Mouse (Mus musculus): ENCODE data around the gene Hyal2. TPM values are rescaled to one million over a fixed set of nuclear protein-coding genes. Genes with fewer than 3 reads are reported as not detected.

Gene Hyal2
- polyA plus RNA-seq (2015; fragmentation: Nextera tagmentation; extraction: Ambion mirVana), result 40.8 and 41.1 TPM in 2 replicates

DNA sequence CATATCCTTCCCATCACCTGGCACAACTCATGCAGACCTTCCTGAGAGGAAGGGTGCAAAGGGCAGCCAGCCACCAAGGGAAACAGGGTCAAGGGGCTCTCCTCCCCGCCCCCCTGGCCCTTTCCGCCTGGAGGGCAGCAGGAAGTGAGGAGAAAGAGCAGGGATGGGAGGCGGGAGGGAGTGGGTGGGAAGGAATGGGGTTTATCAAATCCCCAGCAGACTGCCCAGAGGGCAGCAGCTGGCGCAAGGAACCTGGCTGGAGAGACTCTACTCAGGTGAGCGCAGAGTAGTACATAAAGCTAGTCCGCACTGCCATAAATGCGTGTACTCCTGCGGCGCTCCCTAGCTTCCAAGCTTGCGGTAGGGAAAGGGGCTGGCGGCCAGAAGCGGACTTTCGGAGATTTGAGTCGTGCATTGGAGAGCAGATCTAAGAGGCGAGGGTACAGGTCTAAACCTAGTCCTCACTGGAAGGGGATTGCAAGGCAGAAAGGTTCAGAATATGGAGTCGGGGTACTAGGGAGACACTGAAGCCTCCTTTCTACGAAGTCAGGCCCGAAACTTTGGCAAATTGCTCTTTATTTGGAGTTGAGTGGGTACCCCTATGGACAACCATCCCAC, at the start of gene Hyal2:
Gene Hyal2 (plus strand): TSS at position 244 of the 618 bp plus-strand sequence.

DNA sequence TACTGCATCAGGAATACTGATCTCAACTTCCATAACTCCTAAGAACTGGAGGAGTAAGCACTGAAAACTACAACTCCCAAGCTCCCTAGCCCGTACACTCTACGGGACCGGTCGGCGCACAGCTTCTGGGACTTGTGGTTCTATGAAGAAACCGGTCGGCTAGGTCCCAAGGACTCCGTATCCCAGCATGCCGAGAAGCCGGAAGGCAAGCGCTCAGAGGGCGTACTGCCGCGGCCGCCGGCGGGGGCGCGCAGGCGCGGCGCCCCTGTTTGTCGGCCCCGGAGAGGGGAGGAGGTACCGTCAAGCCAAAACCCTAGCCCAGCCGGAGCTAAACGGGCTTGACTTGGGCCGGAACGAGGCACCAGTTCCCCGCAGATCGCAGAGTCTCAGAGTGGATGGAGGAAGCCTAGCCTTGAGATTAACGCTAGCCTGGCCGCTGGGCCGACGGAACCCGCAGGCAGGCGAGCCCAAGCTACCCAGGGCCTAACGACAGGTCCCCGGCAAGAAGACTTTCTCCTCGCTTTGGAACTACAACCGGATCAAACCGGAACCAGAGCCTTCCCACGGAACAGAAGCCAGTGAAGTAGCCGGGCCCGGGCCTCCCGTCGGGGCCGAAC, 33.8 kb upstream of the Hyal2 start, which contains the start of gene Tmem115:
Gene Tmem115 (plus strand): TSS at position 155 of the 617 bp plus-strand sequence.

DNA sequence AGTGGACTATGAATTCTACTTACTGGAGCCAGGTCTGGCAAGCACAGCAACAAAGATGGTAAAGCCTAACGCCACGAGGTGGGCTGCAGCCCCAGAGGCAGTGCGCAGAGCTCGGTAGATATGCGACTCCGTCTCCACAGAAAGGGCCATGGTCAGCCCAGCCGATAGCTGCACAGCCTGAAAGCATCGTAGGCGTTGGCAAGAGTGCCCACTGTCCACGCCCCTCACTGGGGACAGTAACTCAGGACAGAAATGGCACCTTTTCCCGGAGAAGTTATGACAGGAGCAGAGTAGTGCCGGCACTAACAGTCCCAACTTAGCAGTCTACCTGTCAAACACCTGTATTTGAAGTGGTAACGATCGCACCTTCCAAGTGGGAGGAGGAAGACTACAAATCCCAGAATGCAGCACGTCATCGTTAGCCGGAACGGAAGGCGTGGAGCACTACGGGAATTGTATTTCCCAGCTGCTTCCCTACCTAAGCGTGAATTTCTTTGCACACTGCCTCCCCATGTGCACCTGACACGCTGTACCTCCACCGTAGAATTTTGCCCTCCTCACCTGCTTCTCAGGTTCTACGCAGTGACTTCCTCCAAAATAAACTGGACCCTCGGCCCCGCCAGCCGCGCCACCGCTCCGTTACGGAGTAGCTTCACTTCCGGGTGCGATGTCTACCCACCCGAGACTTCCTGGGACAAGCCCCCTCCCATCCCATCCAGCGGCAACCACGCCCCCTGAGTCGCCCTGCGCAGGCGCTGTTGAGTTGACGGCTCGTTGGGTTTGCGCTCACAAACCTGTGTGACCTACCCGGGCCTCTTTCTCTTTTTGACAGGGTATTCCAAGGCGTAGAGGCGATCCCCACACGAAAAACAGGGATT, 26.0 kb upstream of the Hyal2 start, which contains the start of the genes Cyb561d2 and Nprl2:
Gene Cyb561d2 (minus strand): TSS at position 720 of the 878 bp plus-strand sequence.
Gene Nprl2 (plus strand): TSS at position 753 of the 878 bp plus-strand sequence.

DNA sequence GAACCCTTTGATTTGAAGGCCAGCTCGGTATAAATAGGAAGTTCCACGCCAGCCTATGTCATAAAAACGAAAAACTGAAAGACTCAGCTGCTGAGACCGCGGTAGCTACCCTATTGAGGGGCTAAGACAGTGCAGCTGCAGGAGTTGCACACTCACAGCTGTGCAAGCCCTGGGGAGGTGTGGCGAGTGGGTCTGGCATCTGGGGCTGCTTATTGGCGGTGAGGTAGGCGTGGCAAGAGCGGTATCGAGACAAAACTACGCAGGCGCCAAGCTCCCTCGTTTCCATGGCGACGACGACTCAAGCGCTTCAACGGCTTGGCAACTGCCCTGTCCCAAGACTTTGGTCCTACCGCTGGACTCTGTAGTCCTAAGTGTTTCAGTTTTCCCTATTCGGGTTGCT, 20.7 kb upstream of the Hyal2 start, which contains the start of gene Zmynd10:
Gene Zmynd10 (plus strand): TSS at position 273 of the 400 bp plus-strand sequence.

DNA sequence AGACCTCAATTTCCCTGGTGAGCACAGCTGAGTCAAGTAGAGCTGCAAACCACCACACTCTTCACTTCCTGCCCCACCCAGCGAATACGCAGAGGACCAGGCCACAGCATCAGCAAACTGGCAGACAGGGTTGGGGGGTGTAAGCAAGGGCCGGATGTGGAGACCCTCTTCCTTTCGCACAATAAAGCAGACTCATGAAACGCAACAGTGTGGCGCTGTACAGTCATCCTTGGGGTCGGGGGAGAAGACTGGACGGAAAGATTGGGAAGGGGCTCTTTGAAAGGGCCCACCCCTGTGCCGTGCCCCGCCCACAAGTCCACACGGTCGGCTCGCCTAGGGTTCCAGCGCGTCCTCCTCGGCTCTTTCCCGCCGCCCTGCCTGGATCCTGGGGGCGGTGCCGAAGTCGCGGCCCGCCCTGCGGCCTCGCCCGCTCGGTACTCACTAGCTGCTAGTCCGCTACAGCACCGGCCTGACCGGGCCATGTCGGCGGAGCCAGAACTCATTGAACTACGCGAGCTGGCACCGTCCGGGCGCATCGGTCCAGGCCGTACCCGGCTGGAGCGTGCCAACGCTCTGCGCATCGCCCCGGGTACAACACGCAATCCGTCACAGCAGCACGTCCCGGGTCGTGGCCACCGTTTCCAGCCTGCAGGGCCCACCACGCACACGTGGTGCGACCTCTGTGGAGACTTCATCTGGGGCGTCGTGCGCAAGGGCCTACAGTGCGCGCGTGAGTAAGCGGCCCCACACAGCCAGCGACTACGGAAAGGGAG, 16.4 kb upstream of the Hyal2 start, which contains the start of gene Rassf1:
Gene Rassf1 (plus strand): TSS at position 439 of the 773 bp plus-strand sequence.

GRCm38 (mm10) chr9:107563029-107563581, 4.6 kb upstream of the Hyal2 start, which contains the start of gene Tusc2:
TSS of gene Tusc2 (plus strand) at chr9:107563255.

DNA sequence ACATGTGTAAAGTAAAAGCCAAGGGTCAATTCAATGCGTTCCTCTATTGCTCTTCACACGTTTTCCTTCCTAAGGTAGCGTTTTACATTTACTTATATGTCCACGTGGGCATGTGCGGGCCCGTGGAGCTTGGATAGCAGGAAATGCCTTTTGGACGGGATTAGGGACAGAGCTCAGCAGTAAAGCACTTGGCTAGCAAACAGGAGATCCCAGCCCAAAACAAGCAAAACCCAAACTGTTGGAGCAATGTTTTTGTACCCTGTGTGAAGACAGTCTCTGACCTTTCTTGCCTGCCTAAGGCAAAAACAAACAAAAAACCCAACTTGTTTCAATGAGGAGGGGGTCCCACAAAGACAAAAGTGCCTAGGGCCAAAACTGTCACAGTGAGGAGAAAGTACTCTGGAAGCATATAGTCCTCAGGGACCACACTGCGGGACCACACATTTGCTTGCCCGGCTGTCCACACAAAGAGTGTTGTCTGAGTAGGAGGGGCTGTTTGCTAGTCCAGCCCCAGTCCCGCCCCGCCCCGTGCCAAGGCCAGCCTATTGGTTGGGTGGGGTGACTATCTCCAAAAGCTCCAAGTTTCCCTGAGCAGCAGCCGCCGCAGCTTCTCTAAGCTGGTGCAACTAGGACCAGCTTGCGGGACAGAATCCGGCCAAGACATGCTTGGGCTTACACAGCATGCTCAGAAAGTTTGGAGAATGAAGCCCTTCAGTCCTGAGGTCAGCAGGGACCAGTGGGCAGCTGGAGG, 8.8 kb downstream of the Hyal2 start, which contains the start of gene Hyal1:
Gene Hyal1 (plus strand): TSS at position 571 of the 751 bp plus-strand sequence.

DNA sequence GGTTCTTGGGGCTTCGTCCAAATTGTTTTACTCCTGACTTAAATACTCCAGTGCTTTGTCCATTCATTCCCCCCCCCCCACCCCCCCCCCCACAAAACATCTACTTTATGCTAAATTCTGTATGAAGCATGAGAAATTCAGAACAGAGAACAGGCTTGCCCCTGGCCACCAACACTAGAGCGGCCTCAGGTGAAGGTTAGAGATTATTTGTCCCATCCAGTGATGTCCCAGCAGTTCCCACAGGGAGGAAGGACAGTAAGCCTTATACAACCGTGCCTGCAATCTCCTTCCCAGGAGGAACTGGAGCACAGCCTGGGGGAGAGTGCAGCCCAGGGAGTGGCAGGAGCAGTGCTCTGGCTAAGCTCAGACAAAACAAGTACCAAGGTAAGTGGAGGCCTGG, 10.8 kb downstream of the Hyal2 start, which contains the start of gene Naa80:
Gene Naa80 (plus strand): TSS at position 301 of the 400 bp plus-strand sequence.

DNA sequence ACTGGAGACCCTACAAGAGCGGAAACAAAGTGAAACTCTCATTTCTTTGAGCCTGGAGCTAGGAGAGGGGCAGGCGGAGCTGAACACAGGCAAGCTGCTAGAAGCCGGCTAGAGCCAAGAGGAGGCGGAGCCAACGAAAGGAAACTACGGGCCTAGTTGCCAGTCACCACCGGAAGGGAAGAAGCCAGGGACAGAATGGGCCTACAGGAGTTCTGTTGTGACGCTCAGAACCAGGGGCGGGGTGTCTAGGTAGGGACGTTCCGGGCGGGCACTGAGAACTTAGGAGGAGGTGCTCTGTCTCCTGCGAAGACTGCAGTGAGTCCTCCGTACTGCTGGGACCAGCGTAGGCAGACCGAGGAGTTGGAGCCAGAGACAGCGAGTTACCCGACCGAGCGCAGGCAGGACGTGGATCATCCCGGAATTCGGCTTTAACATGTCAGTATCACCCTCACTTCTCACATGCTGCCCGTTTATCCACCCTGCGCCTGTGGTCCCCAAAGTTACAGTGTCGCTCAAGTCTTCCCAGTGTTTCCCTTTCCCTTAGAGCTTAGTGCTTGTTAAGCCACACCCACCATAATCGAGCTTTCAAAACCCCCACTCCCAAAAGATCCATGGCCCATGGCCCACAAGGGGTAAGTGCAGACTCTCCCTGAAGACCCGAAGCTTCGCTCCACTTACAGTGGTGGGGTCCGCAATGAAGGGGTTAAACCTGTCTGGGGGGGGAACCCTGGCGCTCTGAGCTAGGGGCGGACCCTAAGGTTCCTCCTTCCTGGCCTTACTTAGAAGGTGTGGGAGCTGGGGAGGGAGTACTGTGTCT, 13.0 kb downstream of the Hyal2 start, which contains the start of gene Hyal3:
Gene Hyal3 (plus strand): TSS at position 318 of the 817 bp plus-strand sequence.

DNA sequence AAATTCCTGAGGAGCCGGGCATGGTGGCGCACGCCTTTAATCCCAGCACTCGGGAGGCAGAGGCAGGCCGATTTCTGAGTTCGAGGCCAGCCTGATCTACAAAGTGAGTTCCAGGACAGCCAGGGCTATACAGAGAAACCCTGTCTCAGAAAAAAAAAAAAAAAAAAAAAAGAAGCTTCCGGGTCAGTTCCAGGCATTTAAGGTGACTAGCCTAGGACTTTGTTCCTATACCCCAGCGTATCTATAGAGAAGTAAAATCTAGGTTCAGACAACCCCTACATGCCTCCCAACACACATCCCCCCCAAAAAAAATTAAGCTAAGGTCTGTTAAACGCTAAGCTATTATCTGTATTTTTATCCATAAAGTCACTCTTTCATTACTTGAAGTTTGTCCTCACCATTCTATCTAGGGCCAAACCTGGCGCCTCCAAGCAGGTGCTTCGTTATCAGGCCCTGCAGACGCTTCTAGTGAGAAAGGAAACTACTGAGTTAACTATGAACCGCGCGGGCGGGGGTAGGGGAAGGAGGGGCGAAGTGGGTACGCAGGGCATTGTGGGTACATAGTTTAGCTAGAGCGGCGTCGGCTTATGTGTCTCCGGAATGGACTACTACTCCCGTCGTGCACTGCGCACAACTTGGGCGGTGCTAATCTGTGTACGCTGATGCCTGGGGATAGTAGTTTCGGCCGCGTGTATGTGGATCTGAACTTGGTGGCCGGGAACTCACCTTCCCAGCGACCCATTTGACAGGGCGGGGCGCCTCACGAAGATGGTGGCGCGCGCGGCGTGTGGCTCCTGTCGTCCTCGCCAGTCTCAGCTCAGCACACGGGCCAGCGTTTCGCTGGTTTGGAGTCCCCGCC, 19.5 kb downstream of the Hyal2 start, which contains the start of gene Ifrd2:
Gene Ifrd2 (plus strand): TSS at position 669 of the 859 bp plus-strand sequence.

GRCm38 (mm10) chr9:107608741-107609432, 41.1 kb downstream of the Hyal2 start, which contains the start of gene Sema3b:
TSS of gene Sema3b (minus strand) at chr9:107609229.

Other genes starting within 250 kb of the Hyal2 start
- 16.1 and 18.6 TPM in 2 replicates for gene Hemk1, start 229.6 kb upstream of the Hyal2 start, polyA plus RNA-seq (2015; fragmentation: Nextera tagmentation; extraction: Ambion mirVana)
- gene 6430571L13Rik, start 227.3 kb upstream of the Hyal2 start, polyA plus RNA-seq (2015; fragmentation: Nextera tagmentation; extraction: Ambion mirVana), result 8.6 and 8.8 TPM in 2 replicates
- 8.8 and 11.5 TPM in 2 replicates for gene Cacna2d2, start 168.3 kb upstream of the Hyal2 start, polyA plus RNA-seq (2015; fragmentation: Nextera tagmentation; extraction: Ambion mirVana)
- 48.4 and 50.3 TPM in 2 replicates for gene Tmem115, start 34.0 kb upstream of the Hyal2 start, polyA plus RNA-seq (2015; fragmentation: Nextera tagmentation; extraction: Ambion mirVana)
- 64.1 and 65.4 TPM in 2 replicates for gene Cyb561d2, start 25.8 kb upstream of the Hyal2 start, polyA plus RNA-seq (2015; fragmentation: Nextera tagmentation; extraction: Ambion mirVana)
- gene Nprl2, start 25.7 kb upstream of the Hyal2 start, polyA plus RNA-seq (2015; fragmentation: Nextera tagmentation; extraction: Ambion mirVana), result 57.7 and 63.8 TPM in 2 replicates
- gene Zmynd10, start 20.6 kb upstream of the Hyal2 start, polyA plus RNA-seq (2015; fragmentation: Nextera tagmentation; extraction: Ambion mirVana), result 2.3 and 2.8 TPM in 2 replicates
- gene Rassf1, start 16.4 kb upstream of the Hyal2 start, polyA plus RNA-seq (2015; fragmentation: Nextera tagmentation; extraction: Ambion mirVana), result 33.1 and 41.1 TPM in 2 replicates
- gene Tusc2, start 4.7 kb upstream of the Hyal2 start, polyA plus RNA-seq (2015; fragmentation: Nextera tagmentation; extraction: Ambion mirVana), result 121 and 123 TPM in 2 replicates
- gene Hyal1, start 9.0 kb downstream of the Hyal2 start, polyA plus RNA-seq (2015; fragmentation: Nextera tagmentation; extraction: Ambion mirVana), result 5.3 and 5.8 TPM in 2 replicates
- 19.3 and 21.4 TPM in 2 replicates for gene Naa80, start 10.9 kb downstream of the Hyal2 start, polyA plus RNA-seq (2015; fragmentation: Nextera tagmentation; extraction: Ambion mirVana)
- 1.8 and 2.2 TPM in 2 replicates for gene Hyal3, start 12.9 kb downstream of the Hyal2 start, polyA plus RNA-seq (2015; fragmentation: Nextera tagmentation; extraction: Ambion mirVana)
- 10.7 and 15.2 TPM in 2 replicates for gene Ifrd2, start 19.7 kb downstream of the Hyal2 start, polyA plus RNA-seq (2015; fragmentation: Nextera tagmentation; extraction: Ambion mirVana)
- gene Sema3b, start 41.3 kb downstream of the Hyal2 start, polyA plus RNA-seq (2015; fragmentation: Nextera tagmentation; extraction: Ambion mirVana), result 8.4 and 9.7 TPM in 2 replicates
- 303 and 324 TPM in 2 replicates for gene Gnai2, start 67.4 kb downstream of the Hyal2 start, polyA plus RNA-seq (2015; fragmentation: Nextera tagmentation; extraction: Ambion mirVana)
- 54.2 and 66.6 TPM in 2 replicates for gene Slc38a3, start 101.6 kb downstream of the Hyal2 start, polyA plus RNA-seq (2015; fragmentation: Nextera tagmentation; extraction: Ambion mirVana)
- gene Gnat1, start 111.8 kb downstream of the Hyal2 start, polyA plus RNA-seq (2015; fragmentation: Nextera tagmentation; extraction: Ambion mirVana), result 3.0 and 4.8 TPM in 2 replicates
- gene Sema3f, start 142.5 kb downstream of the Hyal2 start, polyA plus RNA-seq (2015; fragmentation: Nextera tagmentation; extraction: Ambion mirVana), result 8.0 and 9.4 TPM in 2 replicates
- 136 and 143 TPM in 2 replicates for gene Rbm5, start 203.1 kb downstream of the Hyal2 start, polyA plus RNA-seq (2015; fragmentation: Nextera tagmentation; extraction: Ambion mirVana)